30 mouse cellular contexts compared by ENCODE assay signal in the genomic region with DNA sequence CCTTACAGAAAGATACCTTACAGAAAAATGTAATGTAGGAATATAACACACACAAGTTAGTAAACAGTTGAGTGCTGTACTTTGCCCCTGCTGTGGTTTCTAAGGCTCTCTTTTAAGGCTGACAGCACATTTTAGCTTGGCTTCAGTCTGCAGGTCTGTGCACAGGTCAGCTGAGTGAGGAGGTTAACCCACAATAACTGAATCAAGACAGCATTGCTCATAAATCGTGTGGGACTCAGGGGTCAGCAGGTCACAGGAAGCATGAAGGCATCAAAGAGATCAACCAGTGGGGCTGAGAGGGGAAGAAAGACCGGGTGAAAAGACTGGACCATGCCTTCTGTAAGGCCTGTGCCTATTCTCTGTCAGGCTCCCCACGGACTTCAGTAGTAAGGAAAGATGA.
DNase-seq lines count a peak whose midpoint lies in the region; ATAC-seq and TF ChIP-seq lines count a peak whose summit lies in the region.
"Had no signal": no experiment of that assay in that cellular context is flagged by ENCODE, and none has a peak within 500 bp of the region (broad histone marks: within the 10 kb centered on the region; RNA-seq: fewer than 3 reads in every experiment).

No protein-coding gene starts in this region.

- H3K27ac ChIP-seq in kidney, embryonic 16.5 days (ENCODE audit: low read length): no peak overlapping the region
- H3K27ac ChIP-seq in kidney, postnatal 0 days: 0 out of 2 replicates have a peak overlapping the region, but pooled peaks have one; percentile 13
- H3K27ac ChIP-seq: embryonic facial prominence, embryonic 10.5 days; forebrain, embryonic 10.5 days; heart, embryonic 13.5 days; hindbrain, postnatal 0 days; limb, embryonic 12.5 days; liver, embryonic 12.5 days; neural tube, embryonic 12.5 days had no signal

- peak; percentile 78 for DNase-seq in kidney, adult 11 months
- DNase-seq in embryo, embryonic 10 days (ENCODE audit: low spot score): peak; percentile 66
- peak; percentile 19 for DNase-seq in kidney, postnatal 0 days (ENCODE audit: low spot score)
- DNase-seq in mesoderm, embryonic 11.5 days (ENCODE audit: low read depth, low spot score): peak; percentile 35
- DNase-seq in spleen, postnatal 10 days (ENCODE audit: low spot score in 2 of 2): no peak
- DNase-seq: adrenal gland, adult 2 months; cerebellum, adult 11-12 months; cerebellum, postnatal 14 days; gastrocnemius, postnatal 25 days; heart, adult 18-20 months; heart, postnatal 14 days; layer of hippocampus, postnatal 36 days; lung, adult 18-20 months; lung, postnatal 10 days; midbrain, embryonic 14.5 days; retina, postnatal 1 day; right cerebral cortex, postnatal 25 days; spleen, adult 18-20 months; thymus, postnatal 14 days had no signal

- H3K9me3 ChIP-seq in kidney, embryonic 16.5 days (ENCODE audit: low read length): no peaks in the 10 kb centered on the region
- H3K9me3 ChIP-seq in kidney, postnatal 0 days (replicated peaks; ENCODE audit: low read length): no peaks in the 10 kb centered on the region
- H3K9me3 ChIP-seq: embryonic facial prominence, embryonic 10.5 days; forebrain, embryonic 10.5 days; heart, embryonic 13.5 days; limb, embryonic 12.5 days; liver, embryonic 12.5 days; neural tube, embryonic 12.5 days had no signal

- TF ChIP-seq CTCF in kidney, postnatal 0 days (IDR thresholded peaks at IDR 0.05; ENCODE audit: low read depth): no peak

- no peak overlapping the region for H3K9ac ChIP-seq in kidney, embryonic 16.5 days (replicated peaks; ENCODE audit: low read length)
- H3K9ac ChIP-seq in kidney, postnatal 0 days (ENCODE audit: low read depth, low read length): no peak overlapping the region
- H3K9ac ChIP-seq: heart, embryonic 13.5 days; limb, embryonic 12.5 days; liver, embryonic 12.5 days; neural tube, embryonic 12.5 days had no signal

- peaks cover 40% of the 10 kb centered on the region for H3K36me3 ChIP-seq in kidney, embryonic 16.5 days (ENCODE audit: insufficient read depth, low read length)
- H3K36me3 ChIP-seq in kidney, postnatal 0 days (ENCODE audit: insufficient read depth, low read length): peaks cover 61% of the 10 kb centered on the region

- no peaks in the 10 kb centered on the region for H3K27me3 ChIP-seq in kidney, embryonic 16.5 days (ENCODE audit: insufficient read depth, low read length)
- no peaks in the 10 kb centered on the region for H3K27me3 ChIP-seq in kidney, postnatal 0 days (ENCODE audit: insufficient read depth, low read length)
- H3K27me3 ChIP-seq: heart, embryonic 13.5 days; limb, embryonic 12.5 days; liver, embryonic 12.5 days; neural tube, embryonic 12.5 days had no signal

- 28% methylated on average over 3 of the region's 3 CpGs for WGBS in kidney, embryonic 16.5 days
- 18% methylated on average over 3 of the region's 3 CpGs for WGBS in kidney, postnatal 0 days

- no peak for ATAC-seq in kidney, embryonic 16.5 days (ENCODE audit: low FRiP score, low TSS enrichment)
- ATAC-seq in kidney, postnatal 0 days (replicated peaks; ENCODE audit: low FRiP score, low read depth): peak; percentile 65; the same call in 1 of the 2 replicates
- ATAC-seq in erythroid progenitor cell, adult 5-6 weeks (replicated peaks; ENCODE audit: low FRiP score, poor library complexity, severe bottlenecking): no peak
- ATAC-seq: forebrain, embryonic 16.5 days; hindbrain, postnatal 0 days; intestine, embryonic 16.5 days; liver, embryonic 12.5 days had no signal

- no peak overlapping the region for H3K4me2 ChIP-seq in kidney, embryonic 16.5 days (replicated peaks; ENCODE audit: low read depth, low read length)
- H3K4me2 ChIP-seq in kidney, postnatal 0 days (ENCODE audit: low read length): no peak overlapping the region
- H3K4me2 ChIP-seq: heart, embryonic 13.5 days; limb, embryonic 12.5 days; liver, embryonic 12.5 days; neural tube, embryonic 12.5 days had no signal

- peaks cover 5% of the 10 kb centered on the region; the same call in 1 of the 2 replicates for H3K4me1 ChIP-seq in kidney, embryonic 16.5 days (ENCODE audit: insufficient read depth, low read length)
- H3K4me1 ChIP-seq in kidney, postnatal 0 days (replicated peaks; ENCODE audit: insufficient read depth, low read length): 0 out of 2 replicates have a peak, but pooled peaks cover 6% of the 10 kb centered on the region
- H3K4me1 ChIP-seq: forebrain, embryonic 10.5 days; heart, embryonic 13.5 days; limb, embryonic 12.5 days; liver, embryonic 12.5 days; neural tube, embryonic 12.5 days had no signal

- H3K4me3 ChIP-seq in kidney, embryonic 16.5 days (ENCODE audit: low read length): no peak overlapping the region
- no peak overlapping the region for H3K4me3 ChIP-seq in kidney, postnatal 0 days (replicated peaks; ENCODE audit: low read depth, low read length)
- H3K4me3 ChIP-seq: embryonic facial prominence, embryonic 10.5 days; forebrain, embryonic 10.5 days; heart, embryonic 13.5 days; limb, embryonic 12.5 days; liver, embryonic 12.5 days; neural tube, embryonic 12.5 days had no signal

Comparison
In these comparisons a context has a peak if more than half of its experiments do, and no peak if none do; other contexts are left out.
1. DNase-seq: peak in kidney, adult 11 months (single experiment), embryo, embryonic 10 days (single experiment), kidney, postnatal 0 days (single experiment) and mesoderm, embryonic 11.5 days (single experiment); none in spleen, postnatal 10 days (0 of 2).